Mouse (Mus musculus) lung, adult 18-20 months (tissue): ENCODE measurements at regions not wholly inside any gene's neighbourhood (a gene's known extent, or its start where the extent isn't known, plus 50 kb on each side); places are given as distances from the start of the nearest gene placed in this dataset.

Experiments
- DNase-seq, 2 experiments: peaks; one replicate each; pipeline ENCODE4 v3.0.0; 2022; ENCODE audit warnings: mixed read lengths in 2 of 2

DNA sequence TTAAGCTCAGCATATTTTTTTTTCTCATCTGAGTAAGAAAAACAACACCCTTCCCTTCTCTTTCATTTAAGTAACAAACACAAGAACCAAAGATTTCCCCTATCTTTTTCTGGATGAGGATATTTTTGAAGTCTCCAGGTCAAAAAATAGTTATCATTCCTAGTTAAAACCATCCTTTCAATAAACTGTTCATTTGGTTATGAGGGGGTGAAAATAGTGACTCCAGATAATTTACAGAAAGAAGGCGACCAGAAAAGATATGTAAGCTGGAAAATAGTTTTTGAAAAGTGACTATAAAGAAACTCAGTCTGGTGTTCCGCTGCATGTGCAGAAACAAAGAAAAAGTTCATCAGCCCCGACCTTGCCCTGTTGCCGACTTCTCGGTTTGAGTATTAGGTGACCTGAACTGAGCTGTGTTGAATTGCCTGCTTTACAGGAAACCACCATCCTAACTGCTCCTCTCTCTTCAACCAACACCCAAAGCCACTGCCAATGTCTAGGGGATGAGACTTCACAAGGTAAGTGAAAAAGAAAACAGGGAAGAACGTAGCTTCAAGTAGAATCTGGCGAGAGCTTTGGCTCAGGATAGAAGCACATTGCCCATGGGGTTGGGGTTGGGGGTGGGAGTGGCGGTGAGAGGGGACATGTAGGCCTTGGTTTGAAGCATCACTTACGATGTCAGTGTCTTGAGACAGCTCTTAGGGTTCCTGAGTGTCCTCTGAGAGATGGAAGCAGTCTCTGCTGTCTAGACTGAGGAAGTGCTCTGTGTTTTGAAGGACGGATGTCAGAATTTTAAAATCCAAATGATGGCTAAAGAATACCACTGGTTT is 104.6 kb downstream of the Ube2e3 start:
- DNase-seq, result no peak

DNA sequence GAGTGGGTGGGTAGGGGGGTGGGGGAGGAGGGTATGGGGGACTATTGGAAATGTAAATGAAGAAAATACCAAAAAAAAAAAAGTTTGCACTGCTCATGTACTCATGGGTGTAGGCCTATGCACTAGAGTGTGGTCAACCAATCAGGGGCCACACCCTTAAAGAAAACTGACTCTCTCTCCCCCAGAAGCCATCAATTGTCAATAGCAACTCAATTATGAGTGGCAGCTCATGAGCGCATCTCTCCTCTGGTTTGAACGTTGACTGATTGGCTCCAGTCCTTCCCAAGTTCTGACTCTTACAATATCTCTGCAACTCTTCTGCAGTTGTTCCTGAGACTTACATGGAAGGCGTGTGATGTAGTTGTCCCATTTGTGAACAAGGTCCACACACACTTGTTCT is 105.9 kb downstream of the Ube2e3 start:
- DNase-seq, result no peak

DNA sequence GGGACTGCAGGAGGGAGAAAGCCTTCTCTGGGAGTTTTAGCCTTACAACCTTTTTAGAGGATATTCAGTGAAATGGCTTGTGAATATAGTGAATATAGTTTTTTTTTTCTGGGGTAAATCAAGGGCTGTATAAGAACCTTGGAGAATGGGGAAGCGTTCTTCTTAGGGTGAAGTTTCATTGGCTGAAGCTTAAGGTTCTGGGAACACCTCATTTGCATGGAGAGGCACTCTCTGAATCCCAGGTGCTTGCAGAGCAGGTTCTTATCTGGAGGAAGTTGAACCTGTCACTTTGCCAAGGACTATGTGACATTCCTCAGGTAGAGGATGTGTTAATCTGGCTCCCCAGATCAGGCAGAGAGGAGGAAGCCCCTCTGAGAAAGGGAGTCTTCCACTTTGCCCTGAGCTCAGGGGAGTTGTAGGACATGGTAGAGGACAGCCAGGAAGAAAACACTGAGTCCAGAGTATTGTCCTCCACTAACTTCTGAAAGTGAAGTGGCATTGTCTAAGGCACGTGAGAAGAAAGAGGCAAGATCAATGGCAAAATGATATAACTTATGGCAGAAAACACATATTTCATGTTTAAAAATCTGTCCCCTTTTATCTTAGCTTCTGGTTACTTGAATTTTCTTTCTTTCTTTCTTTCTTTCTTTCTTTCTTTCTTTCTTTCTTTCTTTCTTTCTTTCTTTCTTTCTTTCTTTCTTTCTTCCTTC is 106.9 kb downstream of the Ube2e3 start:
- DNase-seq, result no peak

DNA sequence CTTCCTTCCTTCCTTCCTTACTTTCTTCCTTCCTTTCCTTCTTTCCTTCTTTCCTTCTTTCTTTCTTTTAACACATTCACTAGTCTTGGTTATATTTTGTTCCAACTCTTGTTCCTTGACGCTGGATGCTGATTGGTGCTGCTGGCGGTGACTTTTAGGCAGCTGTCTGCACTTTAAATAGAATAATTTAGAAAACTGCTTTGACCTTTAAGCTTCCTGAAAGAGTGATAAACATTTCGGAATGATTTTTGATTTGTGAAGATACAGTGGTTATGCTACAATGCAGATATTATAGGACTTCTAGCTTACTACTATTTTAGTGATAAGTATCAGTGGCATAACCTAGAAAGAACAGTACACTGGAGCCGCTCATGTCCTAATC is 107.5 kb downstream of the Ube2e3 start:
- no peak for DNase-seq

DNA sequence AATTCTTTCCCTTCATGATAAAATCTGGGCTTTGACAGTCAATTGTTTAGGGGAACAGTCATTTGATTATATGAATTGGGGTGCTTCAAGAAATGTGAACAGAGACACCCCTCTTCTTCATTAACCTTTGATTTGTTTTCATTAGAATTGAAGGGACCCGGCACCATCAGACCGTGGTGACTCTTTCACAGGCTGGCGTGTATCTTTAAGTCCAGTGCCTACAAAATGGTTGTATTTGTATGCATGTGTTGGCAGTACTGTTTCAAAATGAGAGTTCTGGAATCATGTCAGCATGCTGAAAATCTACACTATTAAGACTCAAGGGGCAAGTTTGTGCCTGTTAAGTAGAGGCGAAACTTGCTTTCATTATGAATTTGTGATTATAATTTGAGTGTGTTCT is 108.2 kb downstream of the Ube2e3 start:
- DNase-seq, result no peak

DNA sequence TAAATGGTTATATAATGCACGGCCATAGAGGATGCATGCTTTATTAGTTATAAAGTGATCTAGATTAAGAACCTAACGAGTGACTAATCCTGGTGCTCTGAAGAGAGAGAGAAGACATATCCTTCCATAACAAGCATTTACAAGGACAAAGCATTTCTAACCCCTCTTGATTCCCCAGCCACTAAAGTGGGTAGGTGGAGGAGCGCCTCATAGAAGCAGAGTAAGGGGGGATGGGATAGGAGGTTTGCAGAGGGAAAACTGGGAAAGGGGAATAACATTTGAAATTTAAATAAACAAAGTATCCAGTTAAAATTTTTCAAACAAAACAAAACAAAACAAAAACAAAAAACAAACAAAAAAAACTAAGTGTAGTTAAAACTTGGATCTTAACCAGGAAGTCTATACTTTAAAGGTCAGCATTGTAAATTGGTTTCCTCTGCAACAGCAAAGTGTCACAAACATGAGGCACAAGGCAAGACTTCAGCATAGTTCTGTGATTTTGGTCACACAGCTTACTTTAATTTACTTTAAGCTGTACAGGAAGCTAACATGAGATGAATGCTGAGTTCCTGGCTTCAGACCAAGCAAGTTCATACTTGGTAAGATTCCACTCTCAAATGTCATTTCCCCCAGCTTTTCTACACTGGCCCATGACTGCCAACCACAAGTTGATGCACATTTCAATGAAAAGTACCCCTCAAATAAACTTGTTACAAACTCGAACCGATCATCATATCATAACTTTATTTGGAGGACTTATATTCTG is 109.9 kb downstream of the Ube2e3 start:
- DNase-seq, result no peak

DNA sequence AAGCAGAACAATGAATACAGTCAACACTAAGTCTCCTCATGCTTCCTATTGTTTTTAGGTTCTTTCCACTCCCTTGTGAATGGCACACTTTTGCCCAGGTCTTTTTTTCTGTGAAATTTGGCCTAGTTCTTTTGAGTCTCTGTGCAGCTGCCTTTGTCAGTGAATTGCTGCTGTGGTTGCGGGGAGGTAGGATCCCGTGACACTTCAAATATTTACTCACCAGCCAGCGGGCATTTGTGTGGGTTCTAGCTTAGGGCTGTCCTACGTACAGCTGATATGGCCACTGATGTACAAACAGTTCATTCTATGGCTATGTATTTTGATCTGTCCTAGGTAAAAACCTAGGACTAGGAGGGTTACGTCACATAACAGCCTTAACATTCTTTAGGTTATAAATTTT is 112.1 kb downstream of the Ube2e3 start:
- no peak for DNase-seq

DNA sequence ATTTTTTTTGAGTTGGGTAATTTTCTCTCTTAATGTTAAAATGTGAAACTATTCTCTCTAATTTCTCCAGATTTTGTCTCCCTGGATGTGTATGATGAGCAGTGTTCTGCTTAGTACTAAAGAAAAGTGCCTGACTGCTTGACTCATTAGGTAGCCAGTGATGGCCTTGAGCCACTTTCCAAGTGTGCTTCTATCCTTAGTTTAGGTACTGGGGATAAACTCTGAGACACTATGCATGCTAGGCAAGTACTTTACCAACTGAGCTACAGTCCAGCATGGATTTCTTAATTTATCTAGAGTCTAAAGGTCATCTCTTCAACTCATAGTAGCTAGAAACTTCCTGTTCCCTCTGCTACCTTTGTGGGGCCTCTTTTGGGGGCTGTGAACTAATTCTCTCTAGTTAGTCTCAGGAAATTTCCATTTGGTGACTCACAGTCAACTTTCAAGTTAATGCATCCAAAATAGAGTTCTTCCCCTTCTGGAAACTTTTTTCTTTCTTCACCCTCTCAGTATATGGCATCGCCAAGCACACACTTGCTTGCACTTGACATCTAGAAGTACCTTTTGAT is 112.8 kb downstream of the Ube2e3 start:
- no peak for DNase-seq

DNA sequence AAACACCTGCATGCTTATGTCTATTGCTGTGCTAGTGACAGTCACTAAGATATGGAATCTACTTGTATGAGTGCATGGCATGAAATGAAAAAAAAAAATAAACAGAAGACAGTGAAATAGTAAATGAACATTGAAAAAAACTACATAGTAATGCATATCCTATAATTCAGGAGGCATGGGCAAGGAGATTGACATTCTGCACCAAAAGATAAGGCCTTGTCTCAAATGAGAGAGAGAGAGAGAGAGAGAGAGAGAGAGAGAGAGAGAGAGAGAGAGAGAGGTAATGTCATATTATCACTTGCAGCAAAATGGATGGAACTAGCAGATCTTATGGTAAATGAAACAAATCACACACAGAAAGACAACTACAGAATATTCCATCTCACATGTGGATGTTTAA is 115.4 kb downstream of the Ube2e3 start:
- DNase-seq, result no peak

DNA sequence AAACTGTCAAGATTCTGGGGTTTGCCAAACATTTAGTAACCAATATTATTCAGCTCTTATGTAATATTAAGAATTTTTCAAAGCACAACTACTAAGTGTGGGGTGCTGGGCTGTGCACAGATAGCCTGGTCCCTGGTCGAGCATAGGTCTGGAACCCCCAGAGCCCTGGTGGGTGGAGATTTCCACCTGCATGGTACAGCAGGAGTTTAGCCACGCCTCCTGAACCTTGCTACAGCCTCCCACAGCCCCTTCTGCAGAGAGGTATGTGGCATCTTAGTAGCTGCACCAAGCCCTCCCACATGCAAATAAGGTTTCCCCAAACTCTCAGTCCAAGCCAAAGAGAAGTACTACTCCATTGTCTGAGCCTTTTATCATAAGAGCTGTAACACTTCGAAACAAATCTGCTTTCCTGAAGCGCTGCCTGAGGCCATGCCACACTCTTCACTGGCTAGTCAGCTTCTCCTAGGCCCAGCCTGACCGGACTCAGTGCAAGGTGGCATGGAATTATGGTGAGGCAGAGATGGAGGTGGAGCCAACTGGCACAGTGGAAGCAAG is 116.1 kb downstream of the Ube2e3 start:
- DNase-seq, result no peak

DNA sequence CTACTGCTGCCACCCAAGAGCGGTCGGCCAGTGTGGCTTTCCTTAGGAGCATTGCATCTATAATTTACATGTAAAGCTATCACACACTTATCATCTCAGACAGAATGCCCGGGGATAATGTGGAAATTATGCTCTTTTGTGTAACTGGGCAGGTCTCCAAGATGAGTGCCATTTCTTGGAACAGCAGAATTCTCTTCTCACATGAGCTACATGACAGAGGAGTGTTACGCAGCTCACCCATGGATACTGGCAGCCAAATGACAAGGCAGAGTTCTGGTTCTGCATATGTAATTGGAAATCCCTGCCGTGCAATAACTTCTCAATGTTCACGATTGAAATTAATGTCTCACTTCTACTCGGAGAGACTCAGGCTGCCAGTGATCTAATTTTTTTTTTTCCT is 119.1 kb downstream of the Ube2e3 start:
- DNase-seq, result no peak

DNA sequence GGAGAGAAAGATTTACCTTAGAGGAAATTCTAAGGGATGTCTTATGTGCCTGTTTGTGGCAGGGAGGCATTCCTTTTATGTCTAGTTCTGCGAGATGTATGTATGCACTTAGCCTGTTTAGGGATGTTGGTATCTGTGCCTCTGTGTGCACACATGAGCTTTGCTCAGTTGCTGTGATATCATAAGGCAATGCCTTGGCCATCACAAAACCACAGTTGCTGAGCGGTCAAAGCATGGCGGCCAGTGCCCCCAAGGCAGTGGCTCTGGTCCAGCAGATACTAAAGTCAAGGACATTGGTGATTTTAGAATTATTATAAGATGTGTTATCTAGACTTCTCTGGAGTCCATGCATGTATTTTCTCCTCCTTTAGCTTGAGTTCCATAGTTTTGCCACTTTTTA is 119.5 kb downstream of the Ube2e3 start:
- no peak for DNase-seq

DNA sequence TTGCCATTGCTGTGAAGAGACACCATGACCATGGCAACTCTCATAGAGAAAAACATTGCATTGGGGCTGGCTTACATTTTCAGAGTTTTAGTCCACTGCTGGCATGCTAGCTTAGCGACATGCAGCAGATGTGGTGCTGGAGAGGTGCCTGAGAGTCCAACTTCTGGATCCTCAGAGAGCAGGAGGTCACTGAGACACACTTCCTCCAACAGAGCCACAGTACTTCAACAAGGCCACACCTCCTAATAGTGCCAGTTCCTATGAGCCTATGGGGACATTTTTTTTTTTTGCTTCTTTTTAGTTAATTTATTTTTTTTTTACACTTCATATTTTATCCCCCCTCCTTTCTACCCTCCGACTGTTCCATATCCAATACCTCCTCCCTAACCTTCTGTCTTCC is 120.3 kb downstream of the Ube2e3 start:
- no peak for DNase-seq

DNA sequence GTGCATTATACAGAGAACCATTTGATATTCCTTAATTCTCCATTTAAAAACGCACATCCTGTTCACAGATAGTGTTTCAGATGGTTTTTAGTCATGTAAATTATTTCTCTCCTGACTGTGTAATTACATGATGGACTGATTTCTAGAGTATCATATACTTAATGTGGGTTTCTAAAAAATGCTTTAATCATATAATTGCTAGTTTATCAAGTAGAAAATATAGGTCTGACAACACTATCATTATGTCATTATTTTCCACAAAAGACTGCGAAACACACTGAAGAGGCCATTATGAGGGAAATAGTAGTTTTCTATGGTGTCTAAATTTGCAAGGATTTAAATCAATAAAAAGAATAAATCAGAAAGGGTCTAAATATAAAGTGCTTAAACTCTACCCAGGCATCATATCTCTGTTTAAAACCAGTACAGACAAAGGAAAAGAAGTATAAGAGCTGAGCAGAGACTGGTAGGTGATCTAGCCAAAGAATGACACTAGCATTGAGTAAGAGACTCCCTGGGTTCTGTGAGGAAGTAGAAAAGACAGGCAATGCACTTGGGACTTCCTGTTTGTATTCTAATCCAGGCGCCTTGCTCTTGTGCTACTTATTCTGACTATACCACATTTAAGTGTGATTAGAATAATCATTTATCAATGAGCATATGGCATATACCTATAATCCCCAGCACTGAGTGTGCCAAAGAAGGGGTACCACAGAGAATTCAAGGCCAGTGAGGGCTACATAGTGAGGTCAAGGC is 127.1 kb downstream of the Ube2e3 start:
- DNase-seq, result no peak

DNA sequence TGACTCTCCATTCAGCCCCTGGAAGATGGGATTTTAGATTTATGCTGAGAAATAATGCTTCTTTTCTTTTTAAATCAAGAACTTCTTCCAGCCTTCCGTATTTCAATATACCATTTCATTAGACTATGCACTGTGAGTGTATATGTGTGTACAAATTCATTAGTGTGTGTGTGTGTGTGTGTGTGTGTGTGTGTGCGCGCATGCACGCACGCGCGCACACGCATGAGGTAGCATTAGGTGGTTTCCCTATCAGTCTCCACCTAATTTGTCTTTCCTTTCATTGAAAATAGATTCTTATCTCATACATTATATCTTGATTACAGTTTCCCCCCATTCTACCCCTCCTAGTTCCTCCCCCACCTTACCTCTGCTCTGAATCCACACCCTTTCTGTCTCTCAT is 130.7 kb downstream of the Ube2e3 start:
- no peak for DNase-seq

DNA sequence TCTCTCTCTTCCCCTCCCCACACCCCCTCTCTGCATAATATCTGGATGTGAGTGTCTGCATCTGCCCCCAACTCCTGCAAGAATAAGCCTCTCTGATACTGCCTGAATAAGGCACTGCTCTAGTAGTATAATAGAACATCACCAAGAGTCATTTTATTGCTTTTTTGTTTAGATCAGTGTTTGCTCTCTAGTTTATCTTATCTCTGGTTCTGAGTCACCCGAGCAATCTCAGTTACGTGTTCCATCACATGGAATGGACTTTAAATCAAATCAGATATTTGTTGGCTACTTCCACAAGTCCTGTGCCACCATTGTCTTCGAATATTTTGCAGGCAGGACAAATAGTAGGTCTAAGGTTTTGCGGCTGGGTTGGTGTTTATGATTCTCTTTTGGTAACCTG is 131.5 kb downstream of the Ube2e3 start:
- DNase-seq, result no peak

DNA sequence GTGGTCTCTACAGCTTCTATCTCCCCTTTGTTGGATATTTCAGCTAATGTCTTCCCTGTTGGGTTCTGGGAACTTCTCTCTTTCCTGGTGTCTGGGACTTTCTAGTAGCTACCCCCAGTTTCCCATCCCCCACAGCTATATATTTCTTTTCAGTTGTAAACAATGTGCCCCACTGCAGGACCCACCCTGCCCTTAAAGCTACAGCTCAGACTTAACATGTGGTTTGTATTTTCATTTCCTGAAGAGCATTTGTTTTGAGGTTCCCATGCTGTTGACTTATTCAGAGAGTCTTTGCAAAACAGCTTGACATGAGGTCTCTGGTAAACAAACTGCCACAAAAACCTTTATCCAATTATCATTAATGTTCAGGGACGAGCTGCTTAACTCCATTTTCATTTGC is 136.9 kb downstream of the Ube2e3 start:
- DNase-seq, result no peak

DNA sequence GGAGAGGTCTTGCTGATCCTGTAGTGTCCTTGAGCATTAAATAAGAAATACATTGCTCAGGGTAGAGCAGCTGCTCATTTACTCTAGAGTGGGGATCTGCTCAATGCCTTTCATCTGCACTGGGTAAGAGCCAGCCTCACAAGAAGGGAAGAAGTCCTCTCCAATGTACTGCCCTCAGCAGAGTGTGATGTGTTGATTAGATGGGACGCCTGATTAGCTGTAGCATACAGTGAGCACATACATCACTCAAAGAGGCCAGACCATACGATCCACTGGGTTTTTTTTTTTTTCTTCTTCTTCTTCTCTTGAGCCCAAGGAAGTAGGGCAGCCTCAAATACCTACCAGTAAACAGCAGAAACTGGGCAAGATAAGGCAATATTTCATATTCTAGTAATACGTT is 140.7 kb downstream of the Ube2e3 start:
- no peak for DNase-seq

DNA sequence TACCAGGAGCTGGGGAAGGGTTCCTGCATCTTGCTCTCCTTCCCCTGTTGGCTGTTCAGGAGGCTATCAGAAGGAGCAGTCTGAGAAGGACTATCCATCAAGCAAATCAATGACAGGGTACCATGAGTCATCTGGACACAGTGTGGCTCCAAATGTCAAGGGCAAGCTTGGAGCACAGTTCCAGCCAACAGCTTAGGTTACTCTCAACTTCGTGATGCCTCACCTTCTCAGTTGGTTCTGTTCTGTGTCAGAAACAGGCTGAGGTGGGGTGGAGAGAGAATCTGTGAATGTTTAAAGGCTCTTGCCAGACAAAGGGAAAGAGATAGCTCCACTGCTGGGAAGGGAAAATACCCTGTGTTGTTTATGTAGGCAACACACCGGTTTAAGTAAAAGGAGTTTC is 141.9 kb downstream of the Ube2e3 start:
- no peak for DNase-seq

DNA sequence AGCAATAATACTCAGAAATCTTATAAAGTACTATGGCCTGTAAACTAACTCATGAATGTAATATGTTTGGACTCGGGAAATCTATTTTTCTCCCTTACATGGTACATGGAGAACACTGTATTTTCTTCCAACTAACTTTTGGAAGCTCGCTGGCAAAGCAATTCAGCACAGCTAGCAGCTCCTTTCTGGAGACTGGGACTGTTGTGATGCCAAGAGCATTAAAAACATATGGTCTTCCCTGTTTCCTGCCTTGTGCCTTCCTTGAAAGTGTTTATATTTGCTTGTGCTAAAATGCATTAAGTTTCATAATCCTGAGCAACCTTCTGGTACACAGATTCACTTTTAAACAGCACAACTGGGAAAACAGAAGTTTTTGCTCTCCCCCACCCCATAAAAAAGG is 142.3 kb downstream of the Ube2e3 start:
- no peak for DNase-seq

DNA sequence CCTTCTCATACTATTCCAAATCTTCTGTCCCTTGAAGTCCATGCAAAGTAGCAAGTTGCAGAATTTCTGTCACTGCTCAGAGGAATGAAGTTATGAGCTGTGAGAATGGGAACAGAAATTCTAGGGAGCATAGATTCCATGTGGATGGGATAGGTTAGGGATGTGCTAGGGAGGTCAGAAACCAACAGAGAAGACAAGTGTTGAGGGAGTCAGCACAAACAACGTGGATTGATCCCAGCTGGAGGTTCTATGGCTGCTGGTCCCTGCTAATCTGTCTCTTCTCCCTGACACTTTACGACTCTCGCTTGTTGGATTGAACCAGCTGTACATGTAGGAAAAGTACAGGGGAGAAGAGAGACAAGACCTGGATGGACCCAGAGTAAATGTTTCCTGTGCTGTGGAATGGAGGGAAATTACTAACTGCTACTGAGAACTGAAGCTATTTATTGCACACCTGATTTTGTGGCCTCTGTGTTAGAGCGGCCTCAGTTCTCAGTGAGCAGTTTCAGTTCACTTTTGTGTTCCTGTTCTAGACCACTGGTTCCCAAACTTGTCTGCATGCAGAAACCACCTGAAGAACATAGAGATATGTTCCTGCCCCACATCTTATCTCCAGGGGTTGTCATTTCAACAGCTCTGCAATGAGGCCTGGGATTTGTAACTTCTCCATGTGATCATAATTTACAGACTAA is 151.0 kb downstream of the Ube2e3 start:
- DNase-seq, result no peak

DNA sequence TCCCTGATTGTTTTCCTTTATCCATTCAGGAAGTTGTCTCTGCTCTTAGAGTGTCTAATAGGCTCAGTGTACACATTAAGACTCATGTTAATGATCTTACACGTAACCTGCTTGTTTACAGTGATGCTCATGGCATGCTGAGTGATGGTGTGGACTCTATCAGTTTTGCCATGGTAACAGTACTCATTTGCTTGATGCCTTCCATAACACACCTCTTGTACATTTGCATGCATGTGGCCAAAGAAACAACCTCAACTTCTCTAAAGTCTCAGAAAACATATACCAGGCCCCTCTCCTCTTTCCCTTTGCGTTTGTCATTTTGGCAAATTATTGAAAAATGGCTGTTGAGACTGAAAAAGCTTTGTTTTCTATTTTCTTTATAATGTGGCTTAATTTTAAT is 155.0 kb downstream of the Ube2e3 start:
- no peak for DNase-seq
